Mouse (Mus musculus) A20 (cell line): ENCODE data around the gene 0610030E20Rik.
A peak's percentile ranks its signal among the peaks of the same experiment; 100 is the strongest.

Experiments
- DNase-seq: peaks from one replicate; pipeline ENCODE4 v3.0.0-alpha.2; 2011; ENCODE audit warnings: low read depth, low spot score

0610030E20Rik gene

DNA sequence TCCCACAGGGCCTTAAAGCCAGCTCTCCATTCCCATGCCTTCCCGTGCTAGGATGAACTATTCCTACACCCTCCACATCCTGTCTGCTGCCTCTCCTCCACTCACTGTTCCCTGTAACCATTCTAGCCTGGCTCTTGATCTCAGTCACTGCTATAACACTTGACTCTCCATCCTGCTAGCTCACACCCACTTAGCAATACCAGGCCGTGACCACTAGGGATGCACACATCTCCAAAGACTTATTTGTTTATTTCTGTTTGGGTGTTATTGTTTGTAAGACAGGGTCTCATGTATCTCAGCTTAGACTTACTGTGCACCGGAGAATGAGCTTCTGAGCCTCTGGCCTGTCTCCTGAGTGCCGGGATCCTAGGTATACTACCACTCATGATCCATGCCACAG is 22.4 kb downstream of the 0610030E20Rik start:
- no peak for DNase-seq

DNA sequence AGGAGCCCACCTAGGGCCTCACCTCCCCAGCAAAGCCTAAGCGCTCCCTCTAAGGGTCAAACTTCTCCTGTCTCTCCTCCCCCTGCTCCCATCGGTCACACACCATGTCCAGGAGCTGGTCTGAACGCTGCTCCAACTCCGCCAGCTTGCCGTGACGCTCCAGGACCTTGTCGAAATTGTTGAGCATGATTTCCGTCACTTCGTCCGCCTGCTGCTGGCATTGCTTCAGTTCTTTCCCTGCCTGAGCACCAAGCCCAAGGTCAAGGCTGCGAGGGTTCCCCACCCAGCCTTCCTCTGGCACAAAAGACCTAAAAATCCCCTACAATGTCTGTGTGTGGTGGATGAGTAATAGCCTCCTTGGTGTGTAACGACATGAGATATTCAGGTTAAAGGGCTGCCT is 23.0 kb downstream of the 0610030E20Rik start:
- DNase-seq = no peak

DNA sequence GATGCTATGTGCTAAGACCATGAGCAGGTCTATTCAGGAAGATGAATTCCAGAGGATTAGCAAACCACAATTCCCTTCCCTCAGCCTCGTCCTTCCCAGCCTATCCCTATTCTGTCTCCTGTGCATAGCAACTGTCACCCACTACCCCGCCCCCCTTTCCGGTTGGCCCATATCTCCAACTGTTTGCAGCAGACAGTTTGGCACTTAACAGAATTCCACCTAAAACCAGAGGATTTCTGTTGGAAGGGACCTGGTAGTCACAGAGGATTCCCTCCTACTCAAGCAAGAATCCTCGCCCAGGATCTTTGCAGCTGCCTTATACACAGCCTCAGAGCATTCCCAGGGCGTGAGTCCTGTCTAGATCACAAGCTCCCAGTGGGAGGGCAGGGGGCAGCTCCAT is 24.0 kb downstream of the 0610030E20Rik start:
- DNase-seq = no peak

DNA sequence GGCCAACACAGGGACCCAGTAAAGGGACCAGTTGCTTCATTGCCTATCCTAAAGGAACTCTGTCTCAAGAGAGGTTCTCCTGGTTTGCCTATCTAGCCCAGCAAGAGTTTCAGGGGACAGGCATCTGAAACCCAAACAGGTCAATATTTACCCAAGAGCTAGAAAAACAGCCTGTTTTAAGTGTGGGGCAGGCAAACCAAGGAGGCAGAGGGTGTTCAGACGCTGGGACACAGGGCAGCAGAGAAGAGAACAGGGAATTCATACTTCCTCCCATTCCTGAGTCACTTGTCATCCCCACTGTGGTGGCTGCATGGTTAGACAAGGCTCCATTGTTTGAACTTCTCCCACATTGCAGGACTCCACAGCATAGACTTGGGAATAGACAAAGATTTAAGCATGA is 24.5 kb downstream of the 0610030E20Rik start:
- DNase-seq = no peak

DNA sequence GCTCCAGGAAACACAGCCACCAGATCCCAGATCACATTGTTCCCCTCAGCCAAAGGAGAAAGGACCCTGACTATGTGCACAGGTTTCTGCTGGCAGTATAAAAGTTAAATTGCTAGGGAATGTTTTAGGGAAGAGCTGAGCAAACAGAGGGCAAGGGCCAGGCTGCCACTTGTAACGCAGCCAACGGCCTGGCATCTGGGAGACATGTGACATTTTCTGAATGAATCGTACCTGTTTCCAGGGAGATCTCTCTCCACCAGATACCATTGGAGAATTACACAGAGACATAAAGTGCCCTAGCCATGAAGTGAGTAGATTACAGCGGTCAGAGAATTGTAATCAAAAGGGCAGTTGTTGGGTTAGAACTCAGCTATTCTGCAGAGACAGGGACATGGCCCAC is 26.1 kb downstream of the 0610030E20Rik start:
- DNase-seq = no peak

DNA sequence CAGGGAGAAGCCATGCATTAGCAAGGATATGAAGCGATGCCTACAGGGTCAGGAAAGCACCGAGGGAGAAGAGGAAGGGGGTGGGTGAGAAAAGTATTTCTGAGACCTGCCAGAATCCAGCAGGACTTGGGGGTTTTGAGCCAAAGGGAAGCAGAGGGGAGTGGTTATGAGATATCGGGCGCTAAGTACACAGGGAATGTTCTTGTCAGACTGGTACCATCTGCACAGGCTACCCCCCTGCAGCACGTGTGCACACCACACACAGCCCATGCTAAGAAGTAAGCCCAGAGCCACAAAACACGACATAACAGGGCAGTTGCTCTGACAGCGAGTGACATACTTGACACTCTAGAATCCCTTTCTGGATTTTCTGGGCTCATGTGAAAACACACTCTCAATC is 27.1 kb downstream of the 0610030E20Rik start:
- no peak for DNase-seq

DNA sequence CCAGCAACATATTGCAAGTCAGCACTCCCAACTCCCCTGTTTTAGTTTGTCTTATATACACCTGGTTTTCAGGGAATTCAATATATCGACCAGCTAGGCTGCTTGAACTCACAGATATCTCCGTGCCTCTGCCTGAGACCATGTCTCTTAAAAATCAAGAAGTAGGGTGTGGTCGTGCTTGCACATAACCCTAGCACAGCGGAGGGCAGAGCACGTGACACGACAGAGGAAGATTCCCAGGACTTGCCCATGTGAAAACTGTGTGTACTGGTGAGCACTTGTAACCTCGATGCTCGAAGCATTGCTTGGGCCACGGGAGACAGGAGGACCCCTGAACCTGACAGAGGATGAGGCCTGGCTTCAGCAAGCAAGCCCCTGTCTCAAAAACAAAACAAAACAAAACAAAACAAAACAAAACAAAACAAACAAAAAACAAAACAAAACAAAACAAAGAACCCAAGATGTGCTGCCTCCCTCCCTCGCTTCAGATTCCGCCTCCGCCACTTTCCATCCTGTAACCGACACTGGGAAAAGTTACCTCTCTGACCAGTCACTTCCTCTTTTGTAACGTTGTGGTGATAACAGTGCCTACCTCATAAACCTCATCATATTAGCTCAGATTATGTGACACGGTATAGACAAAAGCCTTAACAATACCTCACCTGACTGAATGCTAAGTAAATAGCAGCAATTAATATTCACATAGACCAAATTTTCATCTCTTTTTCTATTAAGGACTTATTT is 27.9 kb downstream of the 0610030E20Rik start:
- no peak for DNase-seq

DNA sequence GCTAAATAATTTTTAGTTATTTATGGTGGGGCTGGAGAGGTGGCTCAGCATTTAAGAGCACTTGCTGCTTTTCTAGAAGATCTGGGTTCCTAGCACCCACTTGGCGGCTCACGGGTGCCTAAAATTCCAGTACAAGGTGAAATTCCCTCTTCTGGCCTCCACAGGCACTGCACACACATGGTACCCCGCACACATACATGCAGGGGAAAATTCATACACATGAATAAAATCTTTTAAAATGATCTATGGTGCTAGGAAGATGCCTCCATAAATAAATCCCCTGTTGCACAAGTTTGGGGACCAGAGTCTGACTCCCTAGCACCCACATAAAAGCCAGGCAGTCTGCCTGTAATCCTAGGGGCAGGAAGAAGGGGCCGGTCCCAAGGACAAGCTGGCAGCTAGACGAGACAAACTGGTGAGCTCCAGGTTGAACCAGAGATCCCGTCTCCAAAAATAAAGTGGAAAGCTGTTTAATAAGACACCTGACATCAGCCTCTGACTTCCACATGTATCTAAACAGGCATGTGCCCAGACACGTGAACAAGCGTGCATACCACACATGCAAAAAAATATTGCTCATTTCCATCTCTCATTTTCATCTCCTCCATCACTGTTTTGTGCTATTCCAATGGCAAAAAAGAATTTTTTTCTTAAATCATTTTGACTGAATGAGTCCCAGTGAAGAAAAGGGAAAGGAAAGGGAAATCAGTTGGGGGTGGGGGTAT is 31.6 kb downstream of the 0610030E20Rik start:
- DNase-seq = no peak

DNA sequence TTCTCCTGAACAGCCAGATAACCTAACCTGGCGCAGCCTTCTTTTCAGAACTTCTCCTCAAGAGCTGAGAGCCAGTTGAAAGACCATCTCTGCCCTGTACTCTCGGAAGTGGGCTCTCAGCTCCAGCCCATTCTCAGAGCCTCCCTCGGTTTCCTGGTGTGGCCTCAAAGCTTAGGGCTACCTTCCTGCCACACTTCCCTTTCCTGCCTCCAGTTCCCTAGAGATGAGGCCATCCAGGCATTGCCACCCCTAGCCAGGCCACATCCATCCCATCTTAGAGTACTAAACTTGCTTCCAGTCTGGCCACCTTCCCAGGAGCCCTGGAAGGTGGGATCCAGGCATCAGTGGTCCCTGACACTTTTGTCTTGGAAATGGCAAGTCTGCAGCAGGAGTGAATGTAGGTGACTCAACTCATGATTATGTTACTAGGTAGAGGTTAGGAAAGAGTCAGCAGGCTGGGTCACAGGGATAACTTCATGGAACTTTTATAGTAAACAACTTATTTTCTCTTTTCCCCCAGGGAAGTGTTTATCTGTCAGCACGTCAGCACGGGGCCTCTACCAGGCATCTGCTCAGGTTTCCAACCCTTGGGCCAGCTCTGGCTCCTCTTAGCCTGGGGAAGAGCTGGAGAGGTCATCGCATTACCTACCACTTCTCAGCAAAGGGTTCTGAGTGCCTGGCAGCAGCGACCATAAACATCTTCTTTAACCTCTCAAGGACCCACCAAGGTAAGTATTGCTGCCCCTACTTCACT is 32.4 kb downstream of the 0610030E20Rik start:
- peak; percentile 25 for DNase-seq

DNA sequence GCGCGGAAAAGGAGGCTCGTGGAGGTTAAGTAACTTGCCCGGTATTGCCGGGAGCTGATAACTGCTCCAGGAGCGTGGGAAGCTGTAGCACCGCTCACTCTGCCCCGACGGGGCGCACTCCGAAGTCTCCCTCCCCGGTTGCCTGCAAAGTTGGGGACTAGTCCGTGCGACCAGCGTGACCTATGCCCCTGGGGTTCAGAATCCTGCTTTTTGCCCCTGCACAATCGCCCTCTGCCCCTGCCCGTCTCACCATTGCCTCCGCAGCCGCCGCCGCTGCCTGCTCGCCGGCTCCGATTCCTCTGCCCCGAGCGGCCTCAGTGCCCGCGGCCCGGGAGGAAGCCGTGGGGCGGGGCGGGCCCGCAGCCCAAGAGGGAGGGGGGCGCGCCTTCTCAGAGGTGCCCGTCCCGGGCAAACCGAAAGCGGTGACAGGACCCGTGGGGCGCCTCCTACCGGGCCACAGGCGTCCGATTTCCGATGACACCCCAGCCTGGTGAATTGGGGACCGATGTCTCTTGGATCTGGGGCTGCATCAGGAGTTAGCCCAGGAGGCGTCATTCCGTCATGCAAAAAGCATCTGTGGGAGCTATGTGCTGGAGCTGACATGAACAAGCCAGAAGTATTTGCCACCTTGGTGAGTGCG is 33.1 kb downstream of the 0610030E20Rik start, which contains the start of gene Vamp5:
Vamp5 (minus strand) TSS at position 338 of the 640 bp plus-strand sequence.
- DNase-seq = peak; percentile 79

DNA sequence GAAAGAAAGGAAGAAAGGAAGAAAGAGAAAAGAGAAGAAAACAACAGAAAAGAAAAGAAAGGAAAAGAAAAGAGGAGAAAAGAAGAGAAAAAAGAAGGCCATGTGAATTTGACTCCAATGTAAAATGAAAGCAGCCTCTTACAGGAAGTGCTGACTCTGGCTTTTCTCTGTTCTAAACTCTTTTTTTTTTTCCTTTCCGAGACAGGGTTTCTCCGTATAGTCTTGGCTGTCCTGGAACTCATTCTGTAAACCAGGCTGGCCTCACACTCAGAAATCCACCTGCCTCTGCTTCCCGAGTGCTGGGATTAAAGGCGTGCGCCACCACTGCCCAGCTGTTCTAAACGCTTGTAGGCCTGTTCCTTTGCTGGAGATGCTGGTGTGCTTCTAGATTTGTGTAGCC is 35.4 kb downstream of the 0610030E20Rik start:
- DNase-seq = no peak

DNA sequence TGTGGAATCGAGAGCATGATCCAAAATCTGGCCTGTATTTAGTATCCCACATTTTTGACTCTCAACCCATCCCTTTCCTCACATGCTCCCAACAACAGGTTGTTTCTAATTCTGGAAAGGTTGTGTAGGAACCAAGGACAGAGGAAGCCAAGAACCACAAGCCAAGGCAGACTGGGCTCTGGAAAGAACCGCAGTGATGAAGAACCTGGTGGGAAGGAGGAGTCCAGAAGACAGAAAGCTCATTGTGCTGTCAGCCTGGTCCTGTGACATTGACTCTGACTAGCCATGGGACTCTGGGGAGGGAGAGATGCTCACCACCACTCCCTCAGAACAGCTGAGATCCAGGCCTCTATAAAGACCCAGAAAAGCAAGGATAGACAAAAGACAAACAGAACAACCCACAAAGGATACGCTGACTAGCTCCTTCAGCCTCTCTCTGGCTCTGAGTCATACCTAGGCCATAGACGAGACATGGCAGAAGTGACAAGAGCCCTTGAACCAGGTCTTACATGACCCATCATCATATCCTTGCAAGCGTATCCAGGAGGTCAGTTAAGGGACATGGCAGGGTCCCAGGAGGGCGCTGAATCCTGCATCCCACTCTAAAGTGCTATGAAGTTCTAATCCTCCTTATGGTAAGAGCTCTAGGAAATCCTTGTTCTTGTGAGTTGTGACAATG is 36.2 kb downstream of the 0610030E20Rik start:
- DNase-seq = no peak

DNA sequence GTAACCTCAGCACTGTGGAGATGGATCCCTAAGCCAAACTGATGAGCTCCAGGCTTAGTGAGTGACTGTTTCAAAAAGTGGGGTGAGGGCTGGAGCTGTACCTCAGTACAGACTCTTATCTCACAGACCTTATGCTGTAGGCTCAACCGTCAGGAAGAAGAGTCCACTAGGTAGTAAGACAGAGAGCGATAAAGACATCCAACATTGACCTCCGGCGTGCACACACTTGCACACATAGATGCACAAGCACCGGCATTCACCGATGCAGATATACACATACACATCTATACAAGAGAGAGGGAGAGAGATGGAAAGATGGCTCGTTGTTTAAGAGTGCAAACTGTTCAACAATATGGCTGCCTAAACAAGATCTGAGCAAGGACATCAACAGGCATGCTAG is 36.8 kb downstream of the 0610030E20Rik start:
- DNase-seq = no peak

DNA sequence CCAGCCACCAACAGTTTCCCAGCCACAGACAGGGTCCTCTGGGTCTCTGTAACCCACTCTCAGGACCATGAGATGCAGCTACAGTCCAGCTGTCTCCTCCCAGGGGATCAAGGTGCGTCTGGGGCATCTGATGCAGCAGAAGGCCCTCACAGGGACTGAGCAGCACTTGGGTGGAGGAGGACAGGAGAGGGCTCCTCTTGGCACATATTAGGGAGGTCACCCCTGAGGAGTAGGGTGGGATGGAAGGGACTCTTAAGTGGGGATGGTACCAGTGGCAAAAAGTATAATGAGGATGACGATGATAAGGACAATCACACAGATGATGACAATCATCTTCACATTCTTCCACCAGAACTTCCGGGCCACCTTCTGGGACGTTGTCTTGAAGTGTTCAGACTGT is 38.1 kb downstream of the 0610030E20Rik start:
- no peak for DNase-seq

DNA sequence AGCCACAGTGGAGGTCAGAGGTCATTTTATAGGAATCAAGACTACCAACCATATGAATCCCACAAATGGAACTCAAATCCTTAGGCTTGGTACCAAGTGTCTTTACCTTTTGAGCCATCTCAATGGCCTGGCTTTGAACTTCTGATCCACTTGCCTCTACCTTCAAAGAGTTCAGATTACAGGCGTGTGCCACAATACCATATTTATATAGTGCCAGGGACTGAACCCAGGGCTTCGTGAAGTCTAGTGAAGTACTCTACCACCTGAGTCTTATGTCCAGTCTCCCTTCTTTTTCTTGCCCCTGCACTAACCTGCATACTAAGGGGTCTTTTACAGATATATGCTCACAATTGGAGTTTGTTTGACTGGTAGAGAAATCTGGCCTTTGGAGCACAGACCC is 39.4 kb downstream of the 0610030E20Rik start:
- DNase-seq = no peak

DNA sequence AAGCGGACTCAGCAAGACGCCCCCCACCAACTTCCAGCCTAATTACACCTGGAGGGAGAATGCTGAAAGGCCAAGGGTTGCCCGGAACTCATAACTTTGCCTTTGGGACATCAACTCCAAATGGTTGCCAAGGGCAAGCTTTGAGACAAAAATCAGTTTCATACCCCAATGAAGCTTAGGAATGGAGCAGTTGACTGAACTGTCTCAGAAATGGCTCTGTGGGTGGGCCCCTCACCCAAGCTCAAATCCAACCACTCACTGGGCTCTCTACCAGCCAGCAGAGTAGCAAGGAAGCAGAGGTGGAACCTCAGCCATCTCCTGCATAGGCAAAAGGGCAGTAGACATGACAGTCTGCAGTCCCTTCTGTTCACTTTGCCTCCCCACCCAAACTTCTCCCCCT is 40.7 kb downstream of the 0610030E20Rik start:
- DNase-seq = no peak

DNA sequence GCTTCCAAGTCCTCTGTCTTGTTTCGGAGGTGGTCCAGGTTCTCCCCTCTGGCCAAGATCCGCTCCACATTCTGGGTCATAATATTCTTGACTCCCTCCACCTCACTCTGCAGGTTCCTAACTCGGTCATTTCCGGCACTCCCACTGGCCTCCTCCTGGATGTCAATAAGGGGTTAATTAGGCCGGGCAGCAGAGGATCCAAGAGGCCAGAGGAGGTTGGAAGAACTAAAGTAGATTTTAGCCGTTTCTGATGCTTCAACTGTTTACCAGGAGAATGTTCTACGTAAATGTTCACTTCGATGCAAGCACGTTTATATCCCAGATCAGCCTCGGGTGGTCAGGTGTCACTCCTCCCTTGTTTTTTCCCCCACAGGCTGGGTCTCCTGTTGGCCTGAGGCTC is 41.1 kb downstream of the 0610030E20Rik start:
- DNase-seq = no peak

DNA sequence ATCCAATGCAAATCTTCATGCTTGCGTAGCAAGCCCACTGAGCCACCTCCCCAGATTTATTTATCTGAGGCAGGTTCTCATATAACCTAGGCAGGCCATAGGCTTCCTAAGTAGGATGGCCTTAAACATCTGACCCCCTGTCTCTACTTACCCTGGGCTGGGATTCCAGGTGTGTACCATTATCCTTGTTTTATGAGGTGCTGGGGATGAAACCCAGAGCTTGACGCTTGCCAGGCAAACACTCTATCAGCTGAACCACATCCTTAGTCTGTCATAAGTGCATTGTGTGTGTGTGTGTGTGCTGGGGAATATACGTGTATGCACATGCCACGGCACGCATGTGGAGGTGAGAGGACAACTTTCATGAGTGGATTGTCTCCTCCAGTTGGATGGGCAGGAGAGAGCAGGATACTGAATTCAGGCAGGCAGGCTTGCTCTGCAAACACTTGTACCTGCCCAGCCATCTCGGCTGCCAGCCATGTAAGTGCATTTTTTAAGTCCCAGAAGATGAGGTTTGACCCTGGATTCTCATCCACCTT is 41.7 kb downstream of the 0610030E20Rik start:
- no peak for DNase-seq

DNA sequence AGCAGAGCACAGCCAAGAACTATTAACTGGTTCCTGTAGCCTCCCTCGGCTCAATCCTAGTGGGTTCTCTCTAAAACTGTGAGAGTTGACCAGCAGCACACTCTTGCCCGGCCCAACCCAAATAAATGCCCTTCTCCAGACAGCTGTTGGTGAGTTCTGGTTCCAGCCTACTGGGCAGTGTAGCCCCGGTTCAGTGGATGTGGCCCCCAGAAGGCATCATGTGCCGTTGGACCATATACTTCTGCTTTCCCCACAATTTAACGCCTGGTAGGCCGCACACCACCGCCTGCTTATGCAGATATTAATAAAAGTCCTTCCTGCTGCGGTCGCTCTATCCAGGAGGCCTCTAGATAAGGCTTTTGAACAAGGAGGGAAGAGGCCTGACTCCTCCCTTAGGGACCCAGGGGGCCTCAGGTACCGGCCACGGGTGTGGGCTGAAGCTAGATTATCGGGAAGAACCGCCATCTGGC is 42.4 kb downstream of the 0610030E20Rik start:
- peak; percentile 66 for DNase-seq

DNA sequence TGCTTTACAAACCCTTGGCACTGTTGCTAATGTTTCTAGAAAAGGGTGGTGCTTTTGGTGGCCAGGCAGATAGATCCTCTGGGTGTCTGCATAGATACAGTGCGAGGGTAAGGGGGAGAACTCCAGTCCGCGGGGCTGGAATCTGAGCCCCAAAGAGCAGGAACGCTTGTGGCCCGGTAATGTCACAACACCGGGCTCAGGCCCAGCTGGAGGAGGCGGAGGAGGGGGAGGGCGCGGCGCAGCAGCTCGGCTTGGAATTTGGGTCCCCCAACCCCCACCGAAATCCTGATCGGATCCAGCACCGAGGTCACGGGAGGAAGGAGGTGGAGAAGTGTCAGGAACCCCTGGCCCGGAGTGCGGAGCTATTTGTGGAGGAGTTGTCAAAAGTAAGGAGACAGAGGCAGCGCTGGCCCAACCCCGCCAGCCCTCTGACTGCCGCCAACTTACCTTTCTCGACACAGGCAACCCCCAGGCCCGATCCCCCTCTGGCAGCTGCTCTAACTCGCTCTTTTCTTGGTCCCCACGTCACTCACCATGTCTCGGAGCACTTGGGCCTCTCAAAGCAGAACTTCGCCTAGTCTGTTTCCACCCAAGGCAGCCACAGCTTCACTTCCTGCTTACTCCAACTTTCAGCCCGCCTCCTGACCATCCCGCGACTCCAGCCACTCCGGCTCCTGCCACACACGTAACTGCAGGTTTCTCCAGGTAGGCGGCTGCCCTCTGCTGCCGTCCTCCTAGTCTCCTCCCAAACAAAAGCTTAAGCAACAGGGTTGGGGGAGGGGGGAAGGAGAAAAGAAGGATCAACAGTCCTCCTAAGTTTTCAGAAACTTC is 43.0 kb downstream of the 0610030E20Rik start, which contains the start of gene Vamp8:
Vamp8 (minus strand) TSS at position 763 of the 831 bp plus-strand sequence.
- peak; percentile 64 for DNase-seq
